Mouse (Mus musculus): ENCODE measurements around the gene Spa17. TPM values are rescaled to one million over a fixed set of nuclear protein-coding genes. Genes with fewer than 3 reads are reported as not detected.

Spa17 gene
- total and polyA plus RNA-seq, 3 experiments = 0.46 to 2.6 TPM; not detected in 1

- TF ChIP-seq ZNF384 (IDR thresholded peaks at IDR 0.05; ENCODE audit: low read depth, low read length) = no peak
- TF ChIP-seq USF2 (IDR thresholded peaks at IDR 0.05; ENCODE audit: borderline replicate concordance in 1 of 2, insufficient read depth in 1 of 2, low read depth in 1 of 2, low read length in 2 of 2) = no peak
- no peak for TF ChIP-seq GABPA (IDR thresholded peaks at IDR 0.05; ENCODE audit: low read depth, low read length)
- TF ChIP-seq RCOR1 (IDR thresholded peaks at IDR 0.05; ENCODE audit: low read depth, low read length) = no peak
- no peak for TF ChIP-seq TAL1 (IDR thresholded peaks at IDR 0.05; ENCODE audit: low read length)
- no peak for TF ChIP-seq MEF2A (IDR thresholded peaks at IDR 0.05; ENCODE audit: extremely low read depth, insufficient replicate concordance, low read depth, low read length, poor library complexity, severe bottlenecking)
- no peak for TF ChIP-seq MYC (IDR thresholded peaks at IDR 0.05; ENCODE audit: low read depth, low read length)
- TF ChIP-seq POLR2A (IDR thresholded peaks at IDR 0.05; ENCODE audit: control insufficient read depth in 1 of 2, insufficient read depth in 1 of 2, low read depth in 1 of 2, low read length in 2 of 2, poor library complexity in 1 of 2) = no peak
- TF ChIP-seq TBP (IDR thresholded peaks at IDR 0.05; ENCODE audit: low read depth, low read length) = no peak
- TF ChIP-seq HCFC1 (IDR thresholded peaks at IDR 0.05; ENCODE audit: low read depth, low read length) = no peak
- TF ChIP-seq EP300 (IDR thresholded peaks at IDR 0.05; ENCODE audit: low read depth in 1 of 2, low read length in 2 of 2) = no peak
- no peak for TF ChIP-seq NRF1 (IDR thresholded peaks at IDR 0.05; ENCODE audit: insufficient read depth, low read depth, low read length, poor library complexity, severe bottlenecking)
- TF ChIP-seq USF1 (IDR thresholded peaks at IDR 0.05; ENCODE audit: low read depth, low read length) = no peak
- TF ChIP-seq RAD21 (IDR thresholded peaks at IDR 0.05; ENCODE audit: low read depth, low read length) = no peak
- no peak for TF ChIP-seq CHD2 (IDR thresholded peaks at IDR 0.05; ENCODE audit: low read length)
- no peak for TF ChIP-seq SIN3A (IDR thresholded peaks at IDR 0.05; ENCODE audit: low read length)
- no peak for TF ChIP-seq NELFE (IDR thresholded peaks at IDR 0.05; ENCODE audit: low read depth, low read length)
- TF ChIP-seq MYB (IDR thresholded peaks at IDR 0.05; ENCODE audit: low read depth, low read length) = no peak
- TF ChIP-seq ZKSCAN1 (IDR thresholded peaks at IDR 0.05; ENCODE audit: low read depth, low read length) = no peak
- Histone ChIP-seq H3K9me3 (replicated peaks; ENCODE audit: insufficient read depth, low read length) (no peaks in the 10 kb centered on the region), H3K4me1 (ENCODE audit: control insufficient read depth in 1 of 2, insufficient read depth in 2 of 2, low read length in 2 of 2) (no peaks in the 10 kb centered on the region; a peak in 1 of 4 replicates), H3K4me3 (ENCODE audit: control insufficient read depth in 1 of 2, insufficient read depth in 1 of 2, low read depth in 2 of 2, low read length in 2 of 2) (no peak overlapping the region), H3K27me3 (ENCODE audit: control insufficient read depth in 1 of 2, insufficient read depth in 2 of 2, low read length in 2 of 2) (no peaks in the 10 kb centered on the region), H3K9ac (ENCODE audit: control insufficient read depth, low read depth, low read length, poor library complexity, severe bottlenecking) (no peak overlapping the region), H3K36me3 (ENCODE audit: control insufficient read depth in 1 of 2, insufficient read depth in 2 of 2, low read length in 2 of 2) (peaks cover 0 to 4% of the 10 kb centered on the region in 2 experiments; a peak in 2 of 4 replicates), H3K79me2 (ENCODE audit: control insufficient read depth, insufficient read depth, low read length, poor library complexity) (no peaks in the 10 kb centered on the region), H3K27ac (ENCODE audit: control insufficient read depth, low read depth, low read length) (no peak overlapping the region)
- DNase-seq (ENCODE audit: low read depth, low spot score) = no peak
These were observed 18.8 kb upstream of the Spa17 start for GRCm38 (mm10) chr9:37632305-37632704.

GRCm38 (mm10) chr9:37629941-37630340 lies 16.4 kb upstream of the Spa17 start:
- peaks cover 0 to 4% of the 10 kb centered on the region in 2 experiments; a peak in 2 of 4 replicates for H3K36me3 ChIP-seq (ENCODE audit: control insufficient read depth in 1 of 2, insufficient read depth in 2 of 2, low read length in 2 of 2)
- TF ChIP-seq SMC3 (IDR thresholded peaks at IDR 0.05; ENCODE audit: low read depth, low read length) (no peak), CHD2 (IDR thresholded peaks at IDR 0.05; ENCODE audit: low read length) (no peak), RAD21 (IDR thresholded peaks at IDR 0.05; ENCODE audit: low read depth, low read length) (no peak), BHLHE40 (IDR thresholded peaks at IDR 0.05; ENCODE audit: borderline replicate concordance, low read depth, low read length) (no peak), MYB (IDR thresholded peaks at IDR 0.05; ENCODE audit: low read depth, low read length) (no peak), UBTF (IDR thresholded peaks at IDR 0.05; ENCODE audit: borderline replicate concordance, insufficient read depth, low read depth, low read length) (no peak), USF2 (IDR thresholded peaks at IDR 0.05; ENCODE audit: borderline replicate concordance in 1 of 2, insufficient read depth in 1 of 2, low read depth in 1 of 2, low read length in 2 of 2) (no peak), NRF1 (IDR thresholded peaks at IDR 0.05; ENCODE audit: insufficient read depth, low read depth, low read length, poor library complexity, severe bottlenecking) (no peak), EP300 (IDR thresholded peaks at IDR 0.05; ENCODE audit: low read depth in 1 of 2, low read length in 2 of 2) (no peak), GATA1 (IDR thresholded peaks at IDR 0.05; ENCODE audit: low read depth, low read length) (no peak), RCOR1 (IDR thresholded peaks at IDR 0.05; ENCODE audit: low read depth, low read length) (no peak), USF1 (IDR thresholded peaks at IDR 0.05; ENCODE audit: low read depth, low read length) (no peak), MEF2A (IDR thresholded peaks at IDR 0.05; ENCODE audit: extremely low read depth, insufficient replicate concordance, low read depth, low read length, poor library complexity, severe bottlenecking) (no peak), CTCF (IDR thresholded peaks at IDR 0.05 in 2 of 3, conservative IDR thresholded peaks at IDR 0.05 in 1 of 3; ENCODE audit: control insufficient read depth in 1 of 3, insufficient read depth in 1 of 3, low read depth in 2 of 3, low read length in 3 of 3, poor library complexity in 1 of 3, severe bottlenecking in 1 of 3) (no peak)

More at GRCm38 (mm10) chr9:37629941-37630340, 16.4 kb upstream of the Spa17 start:
- no peaks in the 10 kb centered on the region for H3K9me3 ChIP-seq (replicated peaks; ENCODE audit: insufficient read depth, low read length)
- no peaks in the 10 kb centered on the region for H3K79me2 ChIP-seq (ENCODE audit: control insufficient read depth, insufficient read depth, low read length, poor library complexity)
- H3K27ac ChIP-seq (ENCODE audit: control insufficient read depth, low read depth, low read length) = no peak overlapping the region
- DNase-seq (ENCODE audit: low read depth, low spot score) = no peak
- no peak overlapping the region for H3K9ac ChIP-seq (ENCODE audit: control insufficient read depth, low read depth, low read length, poor library complexity, severe bottlenecking)
- no peaks in the 10 kb centered on the region; a peak in 1 of 4 replicates for H3K4me1 ChIP-seq (ENCODE audit: control insufficient read depth in 1 of 2, insufficient read depth in 2 of 2, low read length in 2 of 2)
- H3K27me3 ChIP-seq (ENCODE audit: control insufficient read depth in 1 of 2, insufficient read depth in 2 of 2, low read length in 2 of 2) = no peaks in the 10 kb centered on the region
- no peak overlapping the region for H3K4me3 ChIP-seq (ENCODE audit: control insufficient read depth in 1 of 2, insufficient read depth in 1 of 2, low read depth in 2 of 2, low read length in 2 of 2)
